Mouse (Mus musculus): ENCODE results near the gene Prl8a8.

Prl8a8 gene

DNA sequence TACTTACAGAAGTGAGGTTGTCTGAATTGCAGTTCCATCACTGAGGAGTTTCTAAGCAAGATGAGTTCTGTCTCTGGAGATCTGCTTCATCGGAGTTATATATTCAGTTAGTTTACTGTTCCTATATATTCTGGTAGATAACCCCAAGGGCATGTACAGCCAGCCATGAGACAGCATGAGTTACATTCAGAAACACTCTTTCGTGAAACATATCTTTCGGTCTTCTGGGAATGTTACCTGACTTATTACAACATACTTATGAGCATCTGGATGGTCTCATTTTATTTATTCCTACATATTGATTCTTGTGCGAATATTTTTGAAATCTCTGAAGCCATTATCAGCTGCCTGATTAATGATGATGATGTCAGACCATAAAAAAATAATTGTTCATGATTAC is at the start of gene Prl8a8:
Prl8a8 (minus strand) TSS at position 101 of the 400 bp plus-strand sequence.
- no peak for DNase-seq (ENCODE audit: low spot score in 2 of 2)

DNA sequence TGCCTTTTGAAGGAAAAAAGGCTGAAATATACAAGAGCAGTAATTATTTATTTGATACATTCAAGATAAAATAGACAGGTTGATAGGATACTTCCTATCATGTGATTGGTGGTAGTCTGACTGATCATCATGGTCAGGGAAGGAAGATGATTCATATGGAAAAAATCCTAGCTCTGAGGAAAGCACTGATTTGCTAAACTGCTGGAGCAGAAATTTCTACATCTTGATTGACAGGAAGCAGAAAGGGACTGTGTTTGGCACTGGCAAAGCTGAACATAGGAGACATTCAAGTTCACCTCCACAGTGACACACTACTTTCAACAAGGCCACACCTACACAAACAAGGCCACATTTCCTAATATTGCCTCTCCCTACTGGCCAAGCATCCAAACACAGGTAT is 40.3 kb upstream of the Prl8a8 start:
- DNase-seq (ENCODE audit: low spot score in 2 of 2) = no peak

DNA sequence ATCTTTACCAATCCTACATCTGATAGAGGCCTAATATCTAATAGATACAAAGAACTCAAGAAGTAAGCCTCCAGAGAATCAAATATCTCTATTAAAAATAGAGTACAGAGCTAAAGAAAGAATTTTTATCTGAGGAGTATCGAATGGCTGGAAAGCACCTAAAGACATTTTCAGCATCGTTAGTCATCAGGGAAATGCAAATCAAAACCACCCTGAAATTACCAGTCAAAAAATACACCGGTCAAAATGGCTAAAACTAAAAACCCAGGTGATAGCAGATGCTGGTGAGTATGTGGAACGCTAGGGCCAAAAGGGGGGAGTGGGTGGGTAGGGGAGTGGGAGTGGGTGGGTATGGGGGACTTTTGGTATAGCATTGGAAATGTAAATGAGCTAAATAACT is 10.1 kb upstream of the Prl8a8 start:
- no peak for DNase-seq (ENCODE audit: low spot score in 2 of 2)

GRCm38 (mm10) chr13:27507645-27508044 is 5.4 kb downstream of the Prl8a8 start:
- no peak for DNase-seq (ENCODE audit: low spot score in 2 of 2)
